14 mouse cellular contexts compared by ENCODE assay signal in the genomic region with DNA sequence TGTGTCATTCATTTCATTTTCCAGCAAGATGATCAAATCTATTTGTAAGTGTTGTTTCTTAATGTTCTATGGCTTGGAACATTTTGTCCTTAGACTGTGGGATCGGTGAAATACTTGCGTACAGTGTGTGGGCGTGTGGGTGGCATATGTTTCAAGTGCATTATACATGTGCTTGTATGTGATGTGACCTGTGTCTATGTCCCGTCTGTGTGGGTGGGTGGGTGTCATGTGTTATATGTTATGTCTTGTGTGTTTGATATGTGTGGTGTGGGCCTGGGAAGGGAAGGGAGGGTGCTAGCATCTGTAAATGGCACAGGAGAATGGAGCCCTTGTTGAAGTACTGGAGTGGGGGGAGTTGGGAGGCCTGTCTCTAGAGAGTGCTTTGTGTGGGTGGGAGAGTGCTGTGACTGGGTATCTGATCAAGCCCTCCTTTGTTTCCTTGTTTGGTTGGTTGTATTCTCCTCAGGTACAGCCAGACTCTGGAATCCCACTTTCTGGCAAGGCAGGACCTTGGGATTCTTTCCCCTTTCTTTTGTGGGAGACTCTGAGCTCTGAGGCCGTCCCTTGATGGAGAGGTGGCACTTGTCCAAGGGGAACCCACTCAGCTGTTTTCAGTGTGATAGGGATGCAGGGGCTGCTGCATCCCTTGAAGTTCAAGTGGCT. TPM values are rescaled to one million over a fixed set of nuclear protein-coding genes. Genes with fewer than 3 reads are reported as not detected.
DNase-seq lines count a peak whose midpoint lies in the region; ATAC-seq lines count a peak whose summit lies in the region.
"Had no signal": no experiment of that assay in that cellular context is flagged by ENCODE, and none has a peak within 500 bp of the region (broad histone marks: within the 10 kb centered on the region; RNA-seq: fewer than 3 reads in every experiment).

No protein-coding gene starts in this region.

- no peak for DNase-seq in midbrain, embryonic 10.5 days (ENCODE audit: low spot score)
- no peak for DNase-seq in kidney, adult 18-20 months
- DNase-seq in thymus, postnatal 0 days (ENCODE audit: low spot score) = no peak
- no peak for DNase-seq in cerebellum, adult 9-10 months
- DNase-seq: adrenal gland, postnatal 36 days; cerebellum, postnatal 14 days; gastrocnemius, postnatal 36 days; kidney, adult 9 months; thymus, postnatal 14 days had no signal

- WGBS in midbrain, embryonic 13.5 days = 71% methylated on average over 5 of the region's 5 CpGs
- WGBS in midbrain, embryonic 10.5 days = 78% methylated on average over 5 of the region's 5 CpGs
- 67% methylated on average over 5 of the region's 5 CpGs for whole genome bisulfite sequencing in forebrain, embryonic 13.5 days
- WGBS in hindbrain, embryonic 16.5 days = 67% methylated on average over 5 of the region's 5 CpGs
- 69% methylated on average over 5 of the region's 5 CpGs for WGBS in neural tube, embryonic 14.5 days

- H3K9ac ChIP-seq in midbrain, embryonic 13.5 days (replicated peaks) = no peak overlapping the region
- no peak overlapping the region; the same call in 1 of the 2 replicates for H3K9ac ChIP-seq in forebrain, embryonic 13.5 days
- H3K9ac ChIP-seq in hindbrain, embryonic 16.5 days (ENCODE audit: low read depth, low read length) = no peak overlapping the region
- no peak overlapping the region for H3K9ac ChIP-seq in neural tube, embryonic 14.5 days (replicated peaks; ENCODE audit: low read depth, low read length)
- H3K9ac ChIP-seq: embryonic facial prominence, embryonic 15.5 days had no signal

- H3K36me3 ChIP-seq in midbrain, embryonic 13.5 days = no peaks in the 10 kb centered on the region
- H3K36me3 ChIP-seq in midbrain, embryonic 10.5 days = no peaks in the 10 kb centered on the region
- H3K36me3 ChIP-seq in forebrain, embryonic 13.5 days (ENCODE audit: poor library complexity, severe bottlenecking) = no peaks in the 10 kb centered on the region
- H3K36me3 ChIP-seq in hindbrain, embryonic 16.5 days (ENCODE audit: control insufficient read depth, insufficient read depth, low read length) = no peaks in the 10 kb centered on the region
- H3K36me3 ChIP-seq in neural tube, embryonic 14.5 days (ENCODE audit: control insufficient read depth, insufficient read depth, low read length) = no peaks in the 10 kb centered on the region
- H3K36me3 ChIP-seq: embryonic facial prominence, embryonic 15.5 days had no signal

- peaks cover 48% of the 10 kb centered on the region for H3K4me1 ChIP-seq in midbrain, embryonic 13.5 days (replicated peaks)
- H3K4me1 ChIP-seq in midbrain, embryonic 10.5 days = peaks cover 44% of the 10 kb centered on the region
- H3K4me1 ChIP-seq in forebrain, embryonic 13.5 days = peaks cover 56% of the 10 kb centered on the region
- peaks cover 16% of the 10 kb centered on the region for H3K4me1 ChIP-seq in hindbrain, embryonic 16.5 days (ENCODE audit: control insufficient read depth, insufficient read depth, low read depth, low read length)
- H3K4me1 ChIP-seq in neural tube, embryonic 14.5 days (ENCODE audit: control insufficient read depth, insufficient read depth, low read length) = peaks cover 2% of the 10 kb centered on the region; the same call in 1 of the 2 replicates

- no peak overlapping the region for H3K4me3 ChIP-seq in midbrain, embryonic 13.5 days (replicated peaks)
- H3K4me3 ChIP-seq in midbrain, embryonic 10.5 days = no peak overlapping the region
- H3K4me3 ChIP-seq in forebrain, embryonic 13.5 days = no peak overlapping the region
- no peak overlapping the region for H3K4me3 ChIP-seq in hindbrain, embryonic 16.5 days (ENCODE audit: low read length)
- H3K4me3 ChIP-seq in neural tube, embryonic 14.5 days (ENCODE audit: low read depth, low read length) = no peak overlapping the region
- H3K4me3 ChIP-seq: embryonic facial prominence, embryonic 15.5 days had no signal

- peak overlapping the region; percentile 62; the same call in 1 of the 2 replicates for H3K27ac ChIP-seq in midbrain, embryonic 13.5 days
- H3K27ac ChIP-seq in midbrain, embryonic 10.5 days (replicated peaks) = no peak overlapping the region; the same call in 1 of the 2 replicates
- H3K27ac ChIP-seq in forebrain, embryonic 13.5 days = peak overlapping the region; percentile 75
- H3K27ac ChIP-seq in hindbrain, embryonic 16.5 days (ENCODE audit: low read depth, low read length) = no peak overlapping the region
- no peak overlapping the region for H3K27ac ChIP-seq in neural tube, embryonic 14.5 days (ENCODE audit: low read depth, low read length)
- H3K27ac ChIP-seq: embryonic facial prominence, embryonic 15.5 days had no signal

- H3K27me3 ChIP-seq in midbrain, embryonic 13.5 days = no peaks in the 10 kb centered on the region
- no peaks in the 10 kb centered on the region for H3K27me3 ChIP-seq in midbrain, embryonic 10.5 days (ENCODE audit: low read depth, poor library complexity, severe bottlenecking)
- no peaks in the 10 kb centered on the region for H3K27me3 ChIP-seq in forebrain, embryonic 13.5 days
- H3K27me3 ChIP-seq in hindbrain, embryonic 16.5 days (replicated peaks; ENCODE audit: control insufficient read depth, insufficient read depth, low read length) = no peaks in the 10 kb centered on the region
- no peaks in the 10 kb centered on the region for H3K27me3 ChIP-seq in neural tube, embryonic 14.5 days (ENCODE audit: control insufficient read depth, insufficient read depth, low read length)
- H3K27me3 ChIP-seq: embryonic facial prominence, embryonic 15.5 days had no signal

- no peak overlapping the region for H3K4me2 ChIP-seq in midbrain, embryonic 13.5 days (replicated peaks)
- peak overlapping the region; percentile 18 for H3K4me2 ChIP-seq in forebrain, embryonic 13.5 days
- H3K4me2 ChIP-seq in hindbrain, embryonic 16.5 days (ENCODE audit: low read length) = no peak overlapping the region
- H3K4me2 ChIP-seq in neural tube, embryonic 14.5 days (ENCODE audit: low read depth, low read length) = no peak overlapping the region
- H3K4me2 ChIP-seq: embryonic facial prominence, embryonic 15.5 days had no signal

- peak; percentile 37 for ATAC-seq in midbrain, embryonic 13.5 days
- no peak; the same call in 1 of the 2 replicates for ATAC-seq in forebrain, embryonic 13.5 days
- peak; percentile 65 for ATAC-seq in hindbrain, embryonic 16.5 days
- peak; percentile 39; the same call in 1 of the 2 replicates for ATAC-seq in neural tube, embryonic 14.5 days (ENCODE audit: low read depth)

- H3K9me3 ChIP-seq in midbrain, embryonic 13.5 days = no peaks in the 10 kb centered on the region
- no peaks in the 10 kb centered on the region; the same call in 1 of the 2 replicates for H3K9me3 ChIP-seq in midbrain, embryonic 10.5 days (replicated peaks)
- H3K9me3 ChIP-seq in forebrain, embryonic 13.5 days (replicated peaks) = no peaks in the 10 kb centered on the region
- H3K9me3 ChIP-seq in hindbrain, embryonic 16.5 days (ENCODE audit: control insufficient read depth, low read length) = no peaks in the 10 kb centered on the region
- no peaks in the 10 kb centered on the region for H3K9me3 ChIP-seq in neural tube, embryonic 14.5 days (ENCODE audit: control insufficient read depth, low read length)
- H3K9me3 ChIP-seq: embryonic facial prominence, embryonic 15.5 days had no signal

RNA-seq across cellular contexts. Expression of a gene that starts 9.8 kb away (rescaled TPM):
- 32.1 and 34.7 TPM in 2 replicates for polyA plus RNA-seq in midbrain, embryonic 13.5 days (2015; fragmentation: Nextera tagmentation; extraction: Ambion mirVana)
- polyA plus RNA-seq in midbrain, embryonic 10.5 days (2016; fragmentation: Nextera tagmentation; extraction: Ambion mirVana) = 28.4 and 31.6 TPM in 2 replicates
- 21.7 and 28.6 TPM in 2 replicates for polyA plus RNA-seq in forebrain, embryonic 13.5 days (2015; fragmentation: Nextera tagmentation; extraction: Ambion mirVana)
- 34.0 and 35.9 TPM in 2 replicates for polyA plus RNA-seq in hindbrain, embryonic 16.5 days (2015; fragmentation: Nextera tagmentation; extraction: Ambion mirVana)
- 21.2 and 22.7 TPM in 2 replicates for polyA plus RNA-seq in neural tube, embryonic 14.5 days (2014; fragmentation: Nextera tagmentation; extraction: Ambion mirVana)
- 2.2 and 2.4 TPM in 2 replicates for polyA plus RNA-seq in thymus, postnatal 0 days (2015; fragmentation: Nextera tagmentation; extraction: Ambion mirVana)

Comparison
In these comparisons a context has a peak if more than half of its experiments do, and no peak if none do; other contexts are left out.
1. H3K27ac ChIP-seq: peak in midbrain, embryonic 13.5 days (single experiment) and forebrain, embryonic 13.5 days (single experiment); none in midbrain, embryonic 10.5 days (single experiment), hindbrain, embryonic 16.5 days (single experiment) and neural tube, embryonic 14.5 days (single experiment).